In genomic region chr15:12375641-12376311, GRCm38 (mm10) we compare ENCODE assay signal across 8 mouse cellular contexts. TPM values are rescaled to one million over a fixed set of nuclear protein-coding genes. Genes with fewer than 3 reads are reported as not detected.
DNase-seq lines count a peak whose midpoint lies in the region; ATAC-seq and TF ChIP-seq lines count a peak whose summit lies in the region.

No protein-coding gene starts in this region.

- 3% methylated on average over 19 of the region's 19 CpGs for WGBS in heart, embryonic 13.5 days
- 11% methylated on average over 19 of the region's 19 CpGs for WGBS in kidney, postnatal 0 days
- 4% methylated on average over 19 of the region's 19 CpGs for WGBS in liver, embryonic 13.5 days (ENCODE audit: insufficient replicate concordance)
- WGBS in stomach, embryonic 16.5 days = 11% methylated on average over 19 of the region's 19 CpGs

- H3K4me3 ChIP-seq in brown adipose tissue, adult 24 weeks (ENCODE audit: insufficient read depth, low read depth, low read length) = peak overlapping the region; percentile 7; the same call in 1 of the 2 replicates
- H3K4me3 ChIP-seq in heart, embryonic 13.5 days = peak overlapping the region; percentile 37
- peak overlapping the region; percentile 3; the same call in 1 of the 2 replicates for H3K4me3 ChIP-seq in kidney, postnatal 0 days (replicated peaks; ENCODE audit: low read depth, low read length)
- H3K4me3 ChIP-seq in liver, embryonic 13.5 days (replicated peaks) = peak overlapping the region; percentile 43
- H3K4me3 ChIP-seq in stomach, embryonic 16.5 days (replicated peaks; ENCODE audit: low read length) = peak overlapping the region; percentile 28

- H3K9ac ChIP-seq in heart, embryonic 13.5 days = peak overlapping the region; percentile 69
- peak overlapping the region; percentile 46 for H3K9ac ChIP-seq in kidney, postnatal 0 days (ENCODE audit: low read depth, low read length)
- H3K9ac ChIP-seq in liver, embryonic 13.5 days = peak overlapping the region; percentile 57
- peak overlapping the region; percentile 62 for H3K9ac ChIP-seq in stomach, embryonic 16.5 days (ENCODE audit: low read length)

- ATAC-seq in CD4-positive, CD25-positive, alpha-beta regulatory T cell, adult 4 months = peak; percentile 90
- peak; percentile 74 for ATAC-seq in erythroid progenitor cell, adult 5-6 weeks (replicated peaks; ENCODE audit: low FRiP score, poor library complexity, severe bottlenecking)
- ATAC-seq in heart, embryonic 13.5 days (ENCODE audit: extremely low read depth, insufficient number of reproducible peaks, low FRiP score, low TSS enrichment) = peak; percentile 65
- peak; percentile 70 for ATAC-seq in kidney, postnatal 0 days (replicated peaks; ENCODE audit: low FRiP score, low read depth)
- ATAC-seq in liver, embryonic 13.5 days (ENCODE audit: low read depth) = peak; percentile 82
- ATAC-seq in stomach, embryonic 16.5 days (ENCODE audit: insufficient read depth, low FRiP score) = peak; percentile 83

- H3K36me3 ChIP-seq in heart, embryonic 13.5 days = peaks cover 34% of the 10 kb centered on the region
- H3K36me3 ChIP-seq in kidney, postnatal 0 days (ENCODE audit: insufficient read depth, low read length) = no peaks in the 10 kb centered on the region
- no peaks in the 10 kb centered on the region for H3K36me3 ChIP-seq in liver, embryonic 13.5 days
- no peaks in the 10 kb centered on the region; the same call in 1 of the 2 replicates for H3K36me3 ChIP-seq in stomach, embryonic 16.5 days (ENCODE audit: control insufficient read depth, insufficient read depth, low read length)

- no peaks in the 10 kb centered on the region; the same call in 1 of the 2 replicates for H3K4me1 ChIP-seq in brown adipose tissue, adult 24 weeks (ENCODE audit: control insufficient read depth, insufficient read depth, insufficient read length, low read length)
- peaks cover 21% of the 10 kb centered on the region for H3K4me1 ChIP-seq in heart, embryonic 13.5 days
- peaks cover 22% of the 10 kb centered on the region for H3K4me1 ChIP-seq in kidney, postnatal 0 days (replicated peaks; ENCODE audit: insufficient read depth, low read length)
- peaks cover 31% of the 10 kb centered on the region for H3K4me1 ChIP-seq in liver, embryonic 13.5 days (replicated peaks)
- H3K4me1 ChIP-seq in stomach, embryonic 16.5 days (ENCODE audit: control insufficient read depth, insufficient read depth, low read length) = peaks cover 12% of the 10 kb centered on the region

- H3K27me3 ChIP-seq in heart, embryonic 13.5 days (replicated peaks) = peaks cover 4% of the 10 kb centered on the region; the same call in 1 of the 2 replicates
- H3K27me3 ChIP-seq in kidney, postnatal 0 days (ENCODE audit: insufficient read depth, low read length) = no peaks in the 10 kb centered on the region
- H3K27me3 ChIP-seq in liver, embryonic 13.5 days = no peaks in the 10 kb centered on the region
- H3K27me3 ChIP-seq in stomach, embryonic 16.5 days (ENCODE audit: control insufficient read depth, insufficient read depth, low read length) = no peaks in the 10 kb centered on the region

- H3K9me3 ChIP-seq in heart, embryonic 13.5 days = no peaks in the 10 kb centered on the region
- no peaks in the 10 kb centered on the region for H3K9me3 ChIP-seq in kidney, postnatal 0 days (replicated peaks; ENCODE audit: low read length)
- H3K9me3 ChIP-seq in liver, embryonic 13.5 days (replicated peaks) = no peaks in the 10 kb centered on the region
- H3K9me3 ChIP-seq in stomach, embryonic 16.5 days (replicated peaks; ENCODE audit: control insufficient read depth, low read length) = no peaks in the 10 kb centered on the region

- no peak overlapping the region for H3K27ac ChIP-seq in brown adipose tissue, adult 24 weeks (replicated peaks; ENCODE audit: low read depth, low read length)
- H3K27ac ChIP-seq in heart, embryonic 13.5 days (replicated peaks) = peak overlapping the region; percentile 26; the same call in 1 of the 2 replicates
- peak overlapping the region; percentile 69 for H3K27ac ChIP-seq in kidney, postnatal 0 days
- H3K27ac ChIP-seq in liver, embryonic 13.5 days = no peak overlapping the region
- peak overlapping the region; percentile 65 for H3K27ac ChIP-seq in stomach, embryonic 16.5 days (ENCODE audit: low read length)

- TF ChIP-seq CTCF in kidney, postnatal 0 days (IDR thresholded peaks at IDR 0.05; ENCODE audit: low read depth) = peak; percentile 84

- H3K4me2 ChIP-seq in heart, embryonic 13.5 days = peak overlapping the region; percentile 70
- H3K4me2 ChIP-seq in kidney, postnatal 0 days (ENCODE audit: low read length) = peak overlapping the region; percentile 47
- peak overlapping the region; percentile 70 for H3K4me2 ChIP-seq in liver, embryonic 13.5 days
- peak overlapping the region; percentile 57 for H3K4me2 ChIP-seq in stomach, embryonic 16.5 days (ENCODE audit: low read depth, low read length)

- peak; percentile 95 for DNase-seq in kidney, postnatal 0 days (ENCODE audit: low spot score)
- DNase-seq in liver, embryonic 13.5 days = peak; percentile 82
- peak; percentile 88 for DNase-seq in neural tube, embryonic 10.5 days (ENCODE audit: extremely low spot score, low spot score)

RNA-seq across cellular contexts. Expression of gene 1810049J17Rik, which starts 54.1 kb away (rescaled TPM):
- polyA plus RNA-seq in CD4-positive, CD25-positive, alpha-beta regulatory T cell, adult 4 months (2017; shearing (Covaris generic)) = not detected
- polyA plus RNA-seq in brown adipose tissue, adult 24 weeks (2012; ENCODE audit: insufficient read depth, insufficient read length, missing spikeins) = 3.1 TPM in 1 of 2 replicates, not detected in the other
- total RNA-seq in erythroid progenitor cell, adult 5-6 weeks (2015; ENCODE audit: low replicate concordance) = not detected in 2 replicates
- not detected in 2 replicates for total RNA-seq in erythroid progenitor cell, adult 5-6 weeks (2017; ENCODE audit: low replicate concordance)
- polyA plus RNA-seq in heart, embryonic 13.5 days (2015; fragmentation: Nextera tagmentation; extraction: Ambion mirVana) = 0.78 and 1.3 TPM in 2 replicates
- 0.45 and 1.9 TPM in 2 replicates for polyA plus RNA-seq in kidney, postnatal 0 days (2015; fragmentation: Nextera tagmentation; extraction: Ambion mirVana)
- polyA plus RNA-seq in liver, embryonic 13.5 days (2015; fragmentation: Nextera tagmentation; extraction: Ambion mirVana) = 0.29 and 1.7 TPM in 2 replicates
- polyA plus RNA-seq in stomach, embryonic 16.5 days (2015; fragmentation: Nextera tagmentation; extraction: Ambion mirVana) = 0.75 TPM in 1 of 2 replicates, not detected in the other

RNA-seq across cellular contexts. Expression of gene Golph3, which starts 54.5 kb away (rescaled TPM):
- 10 to 100 TPM; 17.8 to 30.3 TPM for polyA plus RNA-seq in CD4-positive, CD25-positive, alpha-beta regulatory T cell, adult 4 months (2017; shearing (Covaris generic))
- 81.3 and 89.4 TPM in 2 replicates for polyA plus RNA-seq in brown adipose tissue, adult 24 weeks (2012; ENCODE audit: insufficient read depth, insufficient read length, missing spikeins)
- total RNA-seq in erythroid progenitor cell, adult 5-6 weeks (2015; ENCODE audit: low replicate concordance) = 89.7 and 95.2 TPM in 2 replicates
- total RNA-seq in erythroid progenitor cell, adult 5-6 weeks (2017; ENCODE audit: low replicate concordance) = 68.7 and 76.9 TPM in 2 replicates
- polyA plus RNA-seq in heart, embryonic 13.5 days (2015; fragmentation: Nextera tagmentation; extraction: Ambion mirVana) = 60.1 and 63.0 TPM in 2 replicates
- 88.7 and 95.6 TPM in 2 replicates for polyA plus RNA-seq in kidney, postnatal 0 days (2015; fragmentation: Nextera tagmentation; extraction: Ambion mirVana)
- polyA plus RNA-seq in liver, embryonic 13.5 days (2015; fragmentation: Nextera tagmentation; extraction: Ambion mirVana) = 51.6 and 66.2 TPM in 2 replicates
- polyA plus RNA-seq in stomach, embryonic 16.5 days (2015; fragmentation: Nextera tagmentation; extraction: Ambion mirVana) = 70.8 and 73.8 TPM in 2 replicates

Comparison
In these comparisons a context has a peak if more than half of its experiments do, and no peak if none do; other contexts are left out.
1. H3K27ac ChIP-seq: peak in heart, embryonic 13.5 days (single experiment), kidney, postnatal 0 days (single experiment) and stomach, embryonic 16.5 days (single experiment); none in brown adipose tissue, adult 24 weeks (single experiment) and liver, embryonic 13.5 days (single experiment).
2. Peak in every context shown above with its lines, with median percentiles within 50 percentile points of each other: ATAC-seq, H3K4me3 ChIP-seq, H3K4me2 ChIP-seq, H3K9ac ChIP-seq and DNase-seq.